20 mouse cellular contexts compared by ENCODE assay signal in genomic region chr9:116832822-116833221, GRCm38 (mm10).
"Had no signal": no experiment of that assay in that cellular context is flagged by ENCODE, and none has a peak within 500 bp of the region (broad histone marks: within the 10 kb centered on the region; RNA-seq: fewer than 3 reads in every experiment).

No protein-coding gene starts in this region.

- H3K9me3 ChIP-seq: lung, embryonic 15.5 days; midbrain, embryonic 12.5 days; neural tube, embryonic 13.5 days; neural tube, embryonic 15.5 days had no signal

- H3K4me3 ChIP-seq: lung, embryonic 15.5 days; megakaryocyte, embryonic 14.5 days; midbrain, embryonic 12.5 days; myocyte; neural tube, embryonic 13.5 days; neural tube, embryonic 15.5 days had no signal

- H3K9ac ChIP-seq: lung, embryonic 15.5 days; midbrain, embryonic 12.5 days; neural tube, embryonic 13.5 days; neural tube, embryonic 15.5 days had no signal

- H3K27ac ChIP-seq: lung, embryonic 15.5 days; macrophage; midbrain, embryonic 12.5 days; neural tube, embryonic 13.5 days; neural tube, embryonic 15.5 days had no signal

- ATAC-seq: lung, postnatal 0 days had no signal

- DNase-seq: lung, adult 2 months; lung, postnatal 14 days; lung, postnatal 36 days; midbrain, embryonic 14.5 days; retina, postnatal 1 day; right cerebral cortex, adult 18-20 months; right cerebral cortex, postnatal 25 days; right cerebral cortex, postnatal 4 days; spleen, adult 18-20 months; thymus, adult 18-20 months; thymus, postnatal 14 days; thymus, postnatal 36 days had no signal

- H3K27me3 ChIP-seq: lung, embryonic 15.5 days; megakaryocyte, embryonic 14.5 days; midbrain, embryonic 12.5 days; neural tube, embryonic 13.5 days; neural tube, embryonic 15.5 days had no signal

- H3K36me3 ChIP-seq: lung, embryonic 15.5 days; midbrain, embryonic 12.5 days; neural tube, embryonic 13.5 days; neural tube, embryonic 15.5 days had no signal

- H3K4me2 ChIP-seq: lung, embryonic 15.5 days; midbrain, embryonic 12.5 days; neural tube, embryonic 13.5 days; neural tube, embryonic 15.5 days had no signal

- H3K4me1 ChIP-seq: megakaryocyte, embryonic 14.5 days; midbrain, embryonic 12.5 days had no signal
